Mouse (Mus musculus) forebrain, postnatal 0 days (tissue): ENCODE measurements around the gene Vgll4. TPM values are rescaled to one million over a fixed set of nuclear protein-coding genes. Genes with fewer than 3 reads are reported as not detected.

Experiments
- ATAC-seq: fragments of 200-750 bp; cut with Nextera tagmentation; 2 replicates; pipeline ENCODE4 v1.8.0; 2017; ENCODE audit warnings: mild to moderate bottlenecking, moderate library complexity
- DNase-seq: peaks from one replicate; pipeline ENCODE4 v3.0.0-alpha.2; 2015
- H3K27ac ChIP-seq: fragments of 300-500 bp; sonication (generic); 2 replicates; pipeline ENCODE4 v1.5.1; 2014; ENCODE audit warnings: low read depth, mild to moderate bottlenecking, antibody characterized with exemption, low read length, moderate library complexity, mixed read lengths
- H3K27me3 ChIP-seq: fragments of 300-500 bp; sonication (generic); 2 replicates; pipeline ENCODE4 v1.6.1; 2014; ENCODE audit warnings: mild to moderate bottlenecking, low read length, mixed read lengths; ENCODE audit not compliant: insufficient read depth
- H3K36me3 ChIP-seq: fragments of 300-500 bp; sonication (generic); 2 replicates; pipeline ENCODE4 v1.6.1; 2014; ENCODE audit warnings: mild to moderate bottlenecking, moderate library complexity; ENCODE audit not compliant: insufficient read depth
- H3K4me1 ChIP-seq: fragments of 300-500 bp; sonication (generic); 2 replicates; pipeline ENCODE4 v1.6.1; 2014; ENCODE audit warnings: antibody characterized with exemption; ENCODE audit not compliant: insufficient read depth
- H3K4me2 ChIP-seq: fragments of 300-500 bp; sonication (generic); 2 replicates; pipeline ENCODE4 v1.6.1; 2014; ENCODE audit warnings: low read depth, mild to moderate bottlenecking, moderate library complexity
- H3K4me3 ChIP-seq: fragments of 300-500 bp; sonication (generic); 2 replicates; pipeline ENCODE4 v1.5.1; 2014; ENCODE audit warnings: low read depth, low read length, mixed read lengths
- H3K9ac ChIP-seq: fragments of 300-500 bp; sonication (generic); 2 replicates; pipeline ENCODE4 v1.6.1; 2014; ENCODE audit warnings: mild to moderate bottlenecking
- H3K9me3 ChIP-seq: fragments of 300-500 bp; sonication (generic); 2 replicates; pipeline ENCODE4 v1.6.1; 2016; ENCODE audit warnings: low read length
- CTCF ChIP-seq: sonication (generic); IDR thresholded peaks from 2 replicates; pipeline ENCODE4 v1.5.1; 2016; ENCODE audit warnings: antibody characterized with exemption, control low read depth, low read depth
- WGBS: fragments of 180-500 bp; shearing (Covaris S2); extraction: QIAGEN DNeasy Blood & Tissue Kit; methylation state at CpG from one replicate; pipeline ENCODE4 v1.1.7; 2014; 5-methylcytosine and 5-hydroxymethylcytosine counted together
- polyA plus RNA-seq: library from polyadenylated mRNA; unstranded; fragments of >200 nt; fragmentation: Nextera tagmentation; extraction: Ambion mirVana; gene quantifications from 2 replicates; pipeline ENCODE4 v1.2.1, GENCODE M21; 2015
- total RNA-seq: library from RNA; depleted of rRNA; stranded (reverse); fragments of >200 nt; gene quantifications from 2 replicates; pipeline ENCODE4 v1.2.3, GENCODE M21; 2014

Gene Vgll4
- total and polyA plus RNA-seq, 2 experiments from 2014 or later: 58.0 to 59.2 TPM

DNA sequence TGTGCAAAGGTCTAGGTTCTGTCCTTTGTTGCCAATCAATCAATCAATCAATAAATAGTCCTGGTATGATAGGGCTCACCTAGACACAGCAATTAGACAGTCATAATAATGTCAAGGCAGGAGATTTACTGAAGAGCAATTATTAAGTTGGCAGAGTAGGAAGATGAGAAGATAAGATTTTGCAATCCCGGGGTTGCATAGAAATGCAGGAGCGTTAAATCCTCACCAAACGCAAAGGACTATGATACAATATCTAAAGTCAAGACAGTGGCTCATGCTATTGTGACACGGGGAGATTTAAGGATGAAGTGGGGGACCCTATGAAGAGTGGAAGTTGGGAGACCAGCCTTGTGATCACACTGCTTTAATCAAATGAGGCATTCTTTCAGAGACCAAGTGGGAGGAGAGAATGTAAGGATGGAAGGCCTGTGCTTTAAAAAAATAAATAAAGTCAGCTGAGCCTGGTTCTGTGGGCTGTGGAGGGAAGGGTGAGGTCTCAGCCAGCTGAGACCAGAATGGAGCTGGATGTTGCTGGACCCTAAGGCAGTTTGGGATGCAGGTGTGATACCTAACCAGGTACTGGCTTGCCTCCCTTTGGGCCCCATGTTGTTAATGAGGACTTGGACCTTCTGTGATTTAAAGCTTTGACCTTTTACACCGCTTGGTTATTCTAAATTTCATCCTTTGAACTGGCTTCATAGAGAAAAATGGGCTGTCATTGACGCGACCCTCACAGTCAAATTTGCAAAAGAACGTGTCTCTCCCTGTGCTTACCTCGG is 139.9 kb downstream of the Vgll4 start:
- Histone ChIP-seq H3K9ac (no peak overlapping the region), H3K4me2 (no peak overlapping the region), H3K27ac (no peak overlapping the region), H3K4me3 (no peak overlapping the region), H3K4me1 (no peaks in the 10 kb centered on the region), H3K9me3 (no peaks in the 10 kb centered on the region), H3K36me3 (no peaks in the 10 kb centered on the region), H3K27me3 (no peaks in the 10 kb centered on the region)
- DNase-seq (no peak), ATAC-seq (no peak)
- TF ChIP-seq CTCF: no peak
- WGBS: 92% methylated on average over 9 of the region's 9 CpGs

DNA sequence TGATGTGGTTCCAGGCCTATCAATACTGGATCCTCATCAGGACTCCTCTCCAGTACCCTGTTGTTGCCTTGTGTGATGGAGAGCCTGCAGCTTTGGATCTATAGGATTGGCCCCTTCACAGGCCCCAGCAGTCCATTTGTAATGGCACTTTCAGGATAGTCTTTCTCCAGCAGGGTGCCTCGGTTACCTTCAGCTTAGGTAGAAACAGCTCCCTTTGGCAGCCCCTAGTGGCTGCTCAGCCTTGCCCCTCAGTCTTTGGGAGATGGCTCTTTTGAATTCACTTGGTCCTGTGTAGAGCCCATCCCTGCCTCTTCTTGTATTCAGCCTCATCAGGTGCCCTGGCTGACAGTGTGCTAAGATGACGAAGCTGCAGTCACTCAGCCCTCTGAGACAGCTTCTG is 142.9 kb downstream of the Vgll4 start:
- TF ChIP-seq CTCF: no peak

DNA sequence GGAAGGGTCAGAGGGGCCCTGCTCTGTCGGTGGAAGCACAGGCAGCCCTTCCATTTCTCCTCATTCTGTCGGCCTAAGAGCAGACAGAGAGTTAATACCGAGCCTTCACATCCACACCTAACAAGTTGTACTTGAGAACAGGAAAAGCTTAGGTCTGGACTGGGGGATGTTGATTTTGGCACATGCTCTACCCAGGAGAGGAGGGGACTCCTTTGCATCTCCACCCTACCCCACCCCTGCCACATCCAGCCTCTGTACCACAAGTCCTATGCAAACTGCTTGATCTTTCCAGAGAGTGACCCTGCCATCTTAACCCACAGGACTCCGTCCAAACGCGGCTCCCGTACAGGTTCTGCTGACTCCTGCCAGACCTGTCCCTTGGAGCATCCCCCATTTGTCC is 148.1 kb downstream of the Vgll4 start:
- no peak for ATAC-seq
- Histone ChIP-seq H3K4me1 (no peaks in the 10 kb centered on the region), H3K27ac (no peak overlapping the region), H3K4me2 (no peak overlapping the region), H3K36me3 (no peaks in the 10 kb centered on the region), H3K9me3 (no peaks in the 10 kb centered on the region), H3K4me3 (no peak overlapping the region), H3K27me3 (no peaks in the 10 kb centered on the region), H3K9ac (no peak overlapping the region)
- no peak for DNase-seq
- 93% methylated on average over 7 of the region's 7 CpGs for WGBS
- TF ChIP-seq CTCF: no peak

More for the DNA sequence above, 142.9 kb downstream of the Vgll4 start:
- 76% methylated on average over 2 of the region's 2 CpGs for WGBS
- no peak overlapping the region for H3K9ac ChIP-seq
- no peak for ATAC-seq
- H3K27me3 ChIP-seq: no peaks in the 10 kb centered on the region
- H3K4me3 ChIP-seq: no peak overlapping the region
- no peaks in the 10 kb centered on the region for H3K4me1 ChIP-seq
- no peak for DNase-seq
- H3K9me3 ChIP-seq: no peaks in the 10 kb centered on the region
- H3K4me2 ChIP-seq: no peak overlapping the region
- H3K27ac ChIP-seq: no peak overlapping the region
- H3K36me3 ChIP-seq: no peaks in the 10 kb centered on the region

DNA sequence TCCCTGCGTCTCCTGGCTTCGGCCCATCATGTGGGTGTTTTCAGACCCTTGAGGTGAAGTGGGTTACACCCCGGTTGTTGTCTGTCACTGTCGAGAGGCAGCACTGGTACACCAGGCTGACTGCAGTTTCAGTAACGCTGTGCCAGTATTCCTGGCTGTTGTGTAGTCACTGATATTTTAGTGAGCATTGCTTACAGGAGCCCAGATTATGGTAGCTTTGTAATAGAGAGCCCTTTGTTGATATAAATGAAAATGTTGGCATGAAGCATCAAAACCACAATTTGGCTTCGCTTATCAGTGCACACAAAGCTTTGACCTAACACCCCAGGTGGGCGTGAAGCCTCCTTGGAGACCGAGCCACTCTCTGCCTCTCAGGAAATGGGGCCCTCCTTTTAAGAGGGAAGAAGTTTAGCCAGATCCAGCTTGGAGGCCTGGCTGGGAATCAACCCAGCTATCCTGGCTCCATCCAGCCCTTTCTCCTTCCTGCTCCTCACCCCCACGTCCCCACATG is 149.8 kb downstream of the Vgll4 start:
- Histone ChIP-seq H3K27me3 (no peaks in the 10 kb centered on the region), H3K4me1 (no peaks in the 10 kb centered on the region), H3K9ac (no peak overlapping the region), H3K36me3 (no peaks in the 10 kb centered on the region), H3K9me3 (no peaks in the 10 kb centered on the region), H3K4me3 (no peak overlapping the region), H3K27ac (no peak overlapping the region), H3K4me2 (no peak overlapping the region)
- ATAC-seq: no peak
- 51% methylated on average over 9 of the region's 9 CpGs for WGBS
- DNase-seq: no peak
- no peak for TF ChIP-seq CTCF

DNA sequence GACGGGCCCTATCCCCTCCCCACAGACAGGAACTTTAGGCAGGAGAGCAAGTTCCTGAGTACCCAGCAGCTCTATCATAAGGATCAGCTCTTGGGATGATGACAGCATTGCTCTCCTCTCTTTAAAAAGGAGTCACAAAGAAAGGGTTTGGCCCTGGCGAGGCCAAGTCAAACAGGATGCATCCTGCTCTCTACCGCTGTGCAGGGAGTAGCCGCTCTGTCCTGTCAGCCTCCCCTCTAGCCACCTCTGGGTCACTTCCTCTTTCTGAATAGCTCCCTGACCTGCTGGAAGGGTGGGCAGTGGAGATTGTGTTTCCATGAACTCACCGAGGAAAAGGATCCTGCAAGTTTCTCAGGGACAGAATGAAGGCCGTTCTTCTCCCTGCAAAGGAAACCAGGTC is 151.3 kb downstream of the Vgll4 start:
- Histone ChIP-seq H3K9me3 (no peaks in the 10 kb centered on the region), H3K9ac (no peak overlapping the region), H3K27me3 (no peaks in the 10 kb centered on the region), H3K4me1 (peaks cover 8% of the 10 kb centered on the region; the same call in 1 of the 2 replicates), H3K27ac (no peak overlapping the region), H3K4me3 (no peak overlapping the region), H3K4me2 (no peak overlapping the region), H3K36me3 (no peaks in the 10 kb centered on the region)
- WGBS: 78% methylated on average over 6 of the region's 6 CpGs
- DNase-seq: no peak
- ATAC-seq: no peak
- TF ChIP-seq CTCF: no peak

DNA sequence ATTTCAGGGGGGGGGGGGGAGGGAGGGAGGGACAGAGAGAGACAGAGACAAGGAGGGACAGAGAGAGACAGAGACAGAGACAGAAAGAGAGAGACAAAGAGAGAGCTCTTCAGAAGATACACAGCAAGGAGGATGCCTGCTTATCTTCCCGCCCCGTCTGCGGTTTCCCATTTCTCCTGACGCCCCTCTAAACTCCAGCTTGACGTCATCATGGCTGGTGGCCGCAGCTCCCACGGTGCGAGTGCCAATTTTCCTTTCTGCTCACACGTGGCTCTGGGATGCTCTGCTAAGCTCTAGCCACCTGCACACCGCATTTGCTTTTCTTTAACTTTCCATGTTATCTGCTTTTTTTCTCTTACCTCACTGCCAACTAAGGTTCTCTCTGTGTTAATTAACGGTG is 151.8 kb downstream of the Vgll4 start:
- Histone ChIP-seq H3K27me3 (no peaks in the 10 kb centered on the region), H3K36me3 (no peaks in the 10 kb centered on the region), H3K9ac (no peak overlapping the region), H3K4me2 (no peak overlapping the region), H3K27ac (no peak overlapping the region), H3K4me3 (no peak overlapping the region), H3K4me1 (peaks cover 8% of the 10 kb centered on the region; the same call in 1 of the 2 replicates), H3K9me3 (no peaks in the 10 kb centered on the region)
- WGBS: 36% methylated on average over 11 of the region's 11 CpGs
- DNase-seq: no peak
- no peak for ATAC-seq
- no peak for TF ChIP-seq CTCF

DNA sequence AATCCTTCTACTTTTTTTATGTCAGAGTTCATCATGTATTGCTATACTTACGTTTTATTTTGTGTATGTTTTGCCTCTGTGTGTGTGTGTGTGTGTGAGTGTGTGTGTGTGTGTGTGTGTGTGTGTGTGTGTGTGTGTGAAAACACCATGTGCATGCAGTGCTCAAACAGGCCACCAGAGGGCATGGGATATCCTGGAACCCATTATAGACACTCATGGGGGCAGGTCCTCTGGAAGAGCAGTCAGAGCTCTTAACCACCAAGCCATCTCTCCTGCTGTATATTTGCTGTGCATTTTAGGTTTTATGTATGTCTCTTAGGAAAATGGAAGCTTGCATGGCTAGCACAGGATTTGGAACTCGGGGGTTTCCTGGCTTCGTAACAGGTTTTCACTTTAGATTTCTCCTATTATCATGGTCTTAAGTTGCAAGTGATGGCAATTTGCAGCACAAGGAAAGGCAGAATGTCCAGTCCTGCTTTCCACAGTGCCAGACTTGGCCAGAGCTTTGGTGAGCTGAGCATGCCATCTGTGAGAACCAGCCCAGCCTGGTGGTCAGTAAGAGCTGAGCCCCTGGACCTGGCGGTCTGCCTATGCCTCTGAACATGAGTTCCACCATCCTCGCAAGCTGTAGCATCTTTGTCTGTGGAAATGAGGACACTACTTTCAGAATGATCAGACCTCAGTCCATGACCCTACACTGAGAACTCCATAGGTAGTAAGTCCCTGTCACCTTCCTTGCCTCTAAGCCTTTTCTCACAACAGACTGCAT is 154.7 kb downstream of the Vgll4 start:
- Histone ChIP-seq H3K9ac (no peak overlapping the region), H3K36me3 (no peaks in the 10 kb centered on the region), H3K4me3 (no peak overlapping the region), H3K4me1 (peaks cover 8% of the 10 kb centered on the region; the same call in 1 of the 2 replicates), H3K27ac (no peak overlapping the region), H3K4me2 (no peak overlapping the region), H3K9me3 (no peaks in the 10 kb centered on the region), H3K27me3 (no peaks in the 10 kb centered on the region)
- WGBS: 92% methylated on average over 5 of the region's 5 CpGs
- TF ChIP-seq CTCF: peak; percentile 67
- no peak for ATAC-seq
- DNase-seq: no peak
